Mouse (Mus musculus) heart, adult 2 months (tissue): ENCODE measurements around the gene Rpa2.

ENCODE experiments used
- CTCF ChIP-seq: fragments of 200-600 bp; IDR thresholded peaks from 2 replicates; pipeline ENCODE4 v1.8.1; 2022; ENCODE audit warnings: antibody characterized with exemption, mild to moderate bottlenecking, moderate library complexity
- POLR2A ChIP-seq: fragments of 200-500 bp; IDR thresholded peaks from 2 replicates; pipeline ENCODE4 v1.6.1; 2011; ENCODE audit warnings: mild to moderate bottlenecking, low read depth, low read length, control low read depth; ENCODE audit not compliant: insufficient read depth

- TF ChIP-seq POLR2A = no peak
- TF ChIP-seq CTCF = no peak
Measured at GRCm38 (mm10) chr4:132741491-132741890, 26.6 kb upstream of the Rpa2 start.
